Mouse (Mus musculus): ENCODE data around the gene Dmxl2. TPM values are rescaled to one million over a fixed set of nuclear protein-coding genes. Genes with fewer than 3 reads are reported as not detected.

The Dmxl2 gene
- total RNA-seq, 2 experiments from 2014 or later: 168 to 174 TPM

DNA sequence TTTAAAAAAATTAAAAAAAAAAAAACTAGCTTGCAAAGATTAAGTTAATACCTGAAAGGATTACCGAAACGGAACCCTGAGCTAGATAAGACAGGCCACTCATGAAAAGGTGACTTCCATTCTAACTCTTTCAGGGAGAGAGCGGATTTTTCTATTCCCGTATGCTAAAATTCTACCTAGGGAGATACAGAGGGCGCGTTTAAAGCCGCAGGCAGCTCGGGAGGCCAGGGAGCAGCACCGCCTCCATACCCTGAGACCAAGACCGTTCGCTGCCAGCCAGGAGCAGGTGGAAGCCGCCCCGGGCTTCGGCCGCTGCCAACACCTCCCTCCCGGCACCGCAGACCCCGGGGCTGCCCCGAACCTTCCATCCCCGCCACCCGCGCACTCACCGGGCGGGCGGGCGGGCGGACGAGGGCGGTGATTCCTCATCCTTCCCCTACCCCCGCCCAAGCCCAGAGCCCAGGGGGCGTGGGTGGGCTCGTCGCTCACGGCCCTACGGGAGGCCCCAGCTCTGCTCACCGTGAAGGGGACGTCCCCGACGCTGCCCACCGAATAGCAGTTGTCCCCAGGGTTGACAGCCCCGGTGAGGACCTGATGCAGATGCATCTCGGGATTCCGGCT is 484 bp downstream of the Dmxl2 start:
- intact Hi-C loops (cut with DNase I): no loop called here

GRCm38 (mm10) chr9:54499791-54500190 is 1.6 kb downstream of the Dmxl2 start:
- intact Hi-C loops (cut with DNase I): no loop called here
- DNase-seq: no peak

More for the DNA sequence above, 484 bp downstream of the Dmxl2 start:
- peak; percentile 61 for DNase-seq

- DNase-seq: no peak
- intact Hi-C loops (cut with DNase I): no loop called here
These were observed 2.1 kb downstream of the Dmxl2 start for GRCm38 (mm10) chr9:54499291-54499690.

GRCm38 (mm10) chr9:54490431-54490830 is 11.0 kb downstream of the Dmxl2 start:
- intact Hi-C loops (cut with DNase I): no loop called here
- DNase-seq: no peak

GRCm38 (mm10) chr9:54489599-54489998 is 11.8 kb downstream of the Dmxl2 start:
- intact Hi-C loops (cut with DNase I): no loop called here
- no peak for DNase-seq

DNA sequence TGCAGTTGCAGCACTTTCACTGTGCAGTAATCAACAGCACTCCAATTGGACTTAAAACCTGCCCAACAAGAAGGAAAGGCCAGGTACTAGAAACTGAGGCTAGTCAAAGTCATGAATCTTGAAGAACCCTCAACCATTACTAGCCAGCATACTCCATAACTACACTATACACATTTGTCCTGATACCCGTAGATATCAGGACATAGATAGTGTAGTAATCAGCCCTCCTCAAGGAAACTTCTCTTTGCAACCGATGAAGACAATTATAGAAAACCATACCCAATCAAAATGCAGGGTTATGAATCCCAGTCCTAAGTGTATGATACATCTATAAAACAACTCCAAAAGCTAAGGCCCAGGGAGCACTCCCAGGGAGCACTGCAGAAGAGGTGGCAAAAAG is 16.5 kb downstream of the Dmxl2 start:
- no peak for DNase-seq
- intact Hi-C loops (cut with DNase I): no loop called here

DNA sequence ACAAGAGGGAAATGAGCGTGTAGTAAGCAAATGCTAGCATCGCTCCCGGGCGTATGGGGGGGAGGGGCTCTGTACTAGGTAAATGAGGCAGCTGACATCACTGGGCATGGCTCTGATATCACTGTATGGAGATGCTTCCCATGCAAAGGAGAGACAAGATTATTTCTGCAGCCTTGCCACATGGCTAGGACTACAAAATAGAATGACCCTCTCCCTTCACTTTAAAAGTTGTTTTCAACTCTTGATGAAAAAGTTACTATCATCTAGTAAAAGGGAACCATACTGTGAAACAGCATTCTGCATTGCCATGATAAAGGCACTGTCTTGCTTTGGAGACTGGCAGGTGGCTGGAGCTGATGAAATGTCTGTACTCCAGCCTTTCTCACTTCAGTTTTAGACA is 18.2 kb downstream of the Dmxl2 start:
- intact Hi-C loops (cut with DNase I): no loop called here
- DNase-seq: no peak

DNA sequence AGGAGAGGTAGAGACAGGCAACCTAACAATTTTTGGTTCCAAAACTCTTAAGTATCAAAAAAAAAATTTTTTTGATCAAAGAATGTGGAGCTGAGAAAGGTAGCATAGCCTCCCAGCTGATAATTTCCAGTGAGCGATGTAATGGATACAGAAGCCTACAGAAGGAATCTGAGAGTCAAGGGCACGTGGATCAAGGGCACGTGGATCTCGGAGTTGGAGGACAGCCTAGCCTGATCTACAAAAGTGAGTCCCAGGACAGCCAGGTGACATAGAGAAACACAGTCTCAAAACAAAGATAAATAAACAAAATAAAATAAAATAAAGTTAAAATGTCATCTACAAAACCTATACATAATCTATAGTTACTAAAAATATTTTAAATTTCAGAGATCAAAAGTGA is 18.7 kb downstream of the Dmxl2 start:
- no peak for DNase-seq
- intact Hi-C loops (cut with DNase I): no loop called here

- DNase-seq: no peak
- intact Hi-C loops (cut with DNase I): no loop called here
These were observed 22.4 kb downstream of the Dmxl2 start for GRCm38 (mm10) chr9:54479054-54479453.

- DNase-seq: no peak
- intact Hi-C loops (cut with DNase I): no loop called here
These were observed 23.3 kb downstream of the Dmxl2 start for GRCm38 (mm10) chr9:54478117-54478516.

- no peak for DNase-seq
- intact Hi-C loops (cut with DNase I): no loop called here
These were observed 26.9 kb downstream of the Dmxl2 start for GRCm38 (mm10) chr9:54474546-54474945.

DNA sequence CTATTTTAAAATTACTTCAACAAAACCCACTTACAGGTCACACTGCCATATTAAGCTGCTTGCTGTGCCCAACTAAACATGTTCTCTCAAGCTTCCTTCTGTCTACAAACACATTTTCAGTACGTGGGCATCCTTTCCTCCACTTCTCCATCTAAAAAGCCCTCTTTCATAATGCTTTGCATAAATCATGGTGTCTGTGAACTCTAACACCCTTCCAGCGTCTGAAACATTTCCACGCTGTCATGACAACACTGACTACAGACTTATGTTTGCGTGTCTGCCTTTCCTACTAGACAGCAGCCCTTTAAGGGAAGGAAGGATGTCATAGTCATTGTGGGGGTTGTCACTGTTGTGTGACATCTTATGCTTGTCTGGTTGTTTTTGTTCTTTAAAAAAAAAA is 27.4 kb downstream of the Dmxl2 start:
- DNase-seq: no peak
- intact Hi-C loops (cut with DNase I): no loop called here

- no peak for DNase-seq
- intact Hi-C loops (cut with DNase I): no loop called here
These were observed 28.6 kb downstream of the Dmxl2 start for GRCm38 (mm10) chr9:54472784-54473183.

DNA sequence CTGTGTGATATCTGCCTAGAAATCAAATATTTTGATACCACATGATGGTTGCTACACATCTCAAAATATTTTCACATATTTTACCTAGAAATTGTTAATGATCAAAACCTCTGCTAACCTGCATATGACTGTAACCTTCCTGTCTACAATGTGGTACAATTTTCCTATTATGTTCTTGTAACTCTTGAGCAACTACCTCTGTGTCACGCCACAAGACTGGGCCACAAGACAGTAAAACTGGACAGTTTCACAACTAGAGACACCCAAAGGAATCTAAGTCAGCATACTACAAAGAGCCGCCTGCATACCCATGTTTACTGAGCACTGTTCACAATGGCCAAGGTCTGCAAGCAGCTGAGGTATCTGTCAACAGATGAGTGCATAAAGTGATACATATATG is 32.1 kb downstream of the Dmxl2 start:
- DNase-seq: no peak
- intact Hi-C loops (cut with DNase I): no loop called here

- intact Hi-C loops (cut with DNase I): no loop called here
- DNase-seq: no peak
These were observed 33.9 kb downstream of the Dmxl2 start for GRCm38 (mm10) chr9:54467433-54467933.

DNA sequence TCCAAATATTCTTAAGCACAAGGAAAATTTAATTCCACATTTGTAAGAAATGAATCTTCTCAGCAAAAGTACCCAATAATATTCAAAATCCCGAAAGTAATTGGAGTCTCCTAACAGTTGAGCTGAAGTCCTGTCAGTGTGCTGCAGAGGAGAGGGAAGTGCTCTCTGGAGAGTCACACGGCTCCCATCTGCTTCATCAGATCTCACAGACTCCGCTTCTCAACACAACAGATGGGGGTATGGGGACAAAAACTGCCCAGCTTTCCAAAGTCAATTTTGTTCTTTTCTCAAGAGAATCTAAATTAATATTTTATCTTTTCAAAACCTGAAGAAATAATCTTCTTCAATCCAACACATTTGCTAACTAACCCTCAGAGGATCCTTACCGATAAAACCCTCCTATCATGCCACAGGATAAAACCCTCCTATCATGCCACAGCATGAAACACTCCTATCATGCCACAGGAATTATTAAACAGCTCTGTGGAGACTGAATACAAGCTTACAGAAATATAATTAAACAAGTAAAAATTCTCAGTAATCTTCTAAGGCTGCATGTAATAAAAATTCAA is 37.9 kb downstream of the Dmxl2 start:
- intact Hi-C loops (cut with DNase I): no loop called here
- DNase-seq: peak; percentile 10

- DNase-seq: no peak
- intact Hi-C loops (cut with DNase I): no loop called here
These were observed 62.4 kb downstream of the Dmxl2 start for GRCm38 (mm10) chr9:54439015-54439414.

GRCm38 (mm10) chr9:54438246-54438645 is 63.2 kb downstream of the Dmxl2 start:
- intact Hi-C loops (cut with DNase I): no loop called here
- DNase-seq: peak; percentile 69

DNA sequence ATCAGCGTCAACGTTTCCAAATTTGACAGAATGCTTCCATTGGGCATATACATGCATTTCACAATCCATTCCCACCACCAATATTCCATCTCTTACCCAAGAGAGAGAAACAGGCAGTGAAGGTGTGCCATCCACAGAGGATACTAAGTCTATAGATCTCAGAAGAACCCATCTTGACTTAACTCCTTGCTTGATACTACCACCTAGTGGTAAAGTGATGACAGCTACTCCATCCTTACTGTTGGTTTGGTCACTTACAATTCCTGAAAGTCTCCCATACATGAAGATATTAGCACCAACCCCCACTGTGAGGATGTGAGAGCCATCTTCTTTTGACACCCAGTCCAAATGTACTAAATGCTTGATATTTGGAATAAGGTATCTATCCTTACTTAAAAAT is 85.2 kb downstream of the Dmxl2 start:
- no peak for DNase-seq
- intact Hi-C loops (cut with DNase I): no loop called here

GRCm38 (mm10) chr9:54356756-54357155 is 144.7 kb downstream of the Dmxl2 start:
- no peak for DNase-seq
- intact Hi-C loops (cut with DNase I): no loop called here

- intact Hi-C loops (cut with DNase I): no loop called here
- no peak for DNase-seq
These were observed 159.4 kb downstream of the Dmxl2 start for GRCm38 (mm10) chr9:54342026-54342425.

- peak; percentile 63 for DNase-seq
- intact Hi-C loops (cut with DNase I): loop anchor here (5.0 to 10.0 kb wide), 3 partner anchors 154 to 342 kb away; no protein-coding TSS in a partner anchor
These were observed 164.8 kb downstream of the Dmxl2 start for GRCm38 (mm10) chr9:54336532-54337144.
